Mouse (Mus musculus) hematopoietic stem cell, adult 5-6 weeks (primary cell): Measurements from ENCODE around the gene Gm17018. TPM values are rescaled to one million over a fixed set of nuclear protein-coding genes. Genes with fewer than 3 reads are reported as not detected.
A peak's percentile ranks its signal among the peaks of the same experiment; 100 is the strongest.
"Not testable (repeated sequence)": the region's sequence is repeated elsewhere in the genome, so short reads cannot be mapped to it uniquely, and the experiment has no call there.

Experiments used
- ATAC-seq, 2 experiments: fragments of 125-278 bp in 1 of 2; replicated peaks in 1 of 2; 2 replicates each; pipeline ENCODE4 v1.8.0; 2016 to 2017; ENCODE audit warnings: inconsistent platforms in 2 of 2, mild to moderate bottlenecking in 2 of 2, moderate number of reproducible peaks in 2 of 2, low read depth in 1 of 2, moderate TSS enrichment in 1 of 2; ENCODE audit not compliant: low FRiP score in 2 of 2, poor library complexity in 2 of 2, severe bottlenecking in 2 of 2, insufficient read depth in 1 of 2, low TSS enrichment in 1 of 2
- total RNA-seq: library from RNA; stranded (forward); fragments of 172-1452, 232-1000 nt; gene quantifications from 2 replicates; pipeline ENCODE4 v1.2.3, GENCODE M21; 2017

Gene Gm17018
- total RNA-seq, 1 experiment from 2014 or later: 21.6 TPM

GRCm38 (mm10) chr19:45544152-45544924 is 16.1 kb upstream of the Gm17018 start:
- peak; percentile 67 to 68 for ATAC-seq

- peak; percentile 57 to 81 for ATAC-seq
Observed at GRCm38 (mm10) chr19:45544925-45545321, 15.5 kb upstream of the Gm17018 start.

DNA sequence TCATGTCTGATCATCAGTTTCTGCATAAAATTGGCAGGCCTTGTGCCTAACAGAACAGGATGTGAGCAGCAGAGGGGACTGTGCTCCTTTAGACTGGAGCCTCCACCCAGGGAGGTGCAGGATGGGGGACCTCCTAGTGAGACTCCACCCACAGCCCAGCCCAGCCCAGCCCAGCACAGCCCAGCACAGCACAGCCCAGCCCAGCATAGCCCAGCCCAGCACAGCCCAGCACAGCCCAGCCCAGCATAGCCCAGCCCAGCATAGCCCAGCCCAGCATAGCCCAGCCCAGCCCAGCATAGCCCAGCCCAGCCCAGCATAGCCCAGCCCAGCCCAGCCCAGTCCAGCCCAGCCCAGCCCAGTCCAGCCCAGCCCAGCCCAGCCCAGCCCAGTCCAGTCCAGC is 12.2 kb upstream of the Gm17018 start:
- not testable (repeated sequence) for ATAC-seq

DNA sequence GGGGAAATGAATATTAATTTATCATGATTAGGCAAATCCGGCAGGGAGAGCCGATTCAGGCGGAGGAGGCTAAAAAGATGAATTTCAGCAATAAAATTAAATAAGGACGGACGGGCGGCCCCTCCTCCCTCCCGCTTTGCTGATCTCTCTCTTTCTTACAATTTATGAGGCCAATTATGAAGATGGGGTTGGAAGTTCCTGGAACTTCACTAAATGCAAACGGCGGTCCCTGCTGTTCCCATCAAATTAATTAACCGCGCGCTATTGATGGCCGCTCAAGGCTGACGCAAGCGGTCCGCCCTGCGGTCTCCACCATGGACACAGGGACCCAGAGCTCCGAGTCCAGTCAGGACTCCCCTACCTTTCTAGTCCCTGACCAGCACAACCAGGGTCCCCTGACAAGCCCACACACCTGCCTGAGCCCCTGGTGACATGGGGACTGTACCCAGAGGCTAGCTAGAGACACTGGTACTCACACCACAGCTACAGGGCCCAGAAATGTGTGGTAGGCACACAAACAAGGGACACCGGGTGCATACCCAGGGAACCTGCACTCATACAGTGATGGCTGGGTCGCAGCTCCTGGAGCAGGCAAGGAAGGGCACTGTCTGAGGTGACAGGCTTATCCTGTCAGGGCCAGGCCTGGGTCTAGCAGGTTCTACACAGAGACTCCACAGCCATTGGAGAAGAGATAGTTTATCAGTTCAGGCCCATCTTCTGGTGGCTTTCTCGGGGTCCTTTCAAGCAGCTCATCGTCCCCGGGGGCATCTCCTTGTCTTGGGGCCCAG is 11.1 kb upstream of the Gm17018 start:
- ATAC-seq: no peak

DNA sequence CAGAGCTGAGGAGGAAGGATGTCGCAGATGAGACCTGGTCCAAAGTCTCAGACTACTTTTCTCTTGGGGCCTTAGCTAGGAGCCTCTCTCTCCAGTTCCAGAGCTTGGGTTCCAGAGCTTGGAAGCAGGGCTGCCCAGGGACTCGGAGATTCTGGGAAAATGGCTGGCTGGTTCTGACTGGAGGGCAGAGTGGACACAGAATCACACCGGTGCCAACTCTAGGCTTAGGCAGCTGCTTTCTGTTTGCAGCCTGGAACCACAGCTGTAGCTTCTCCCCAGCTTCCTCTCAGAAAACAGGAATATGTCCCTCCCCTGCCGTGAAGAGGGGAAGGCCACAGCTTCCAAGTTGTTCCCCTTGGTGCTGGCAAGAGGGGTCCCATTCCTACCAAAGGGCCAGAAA is 10.5 kb upstream of the Gm17018 start:
- ATAC-seq: no peak

- ATAC-seq: peak; percentile 86 to 92
Observed at GRCm38 (mm10) chr19:45552187-45552586, 8.2 kb upstream of the Gm17018 start.

GRCm38 (mm10) chr19:45554136-45554535 is 6.3 kb upstream of the Gm17018 start:
- no peak for ATAC-seq

GRCm38 (mm10) chr19:45565925-45566715 is 5.7 kb downstream of the Gm17018 start:
- no peak for ATAC-seq

DNA sequence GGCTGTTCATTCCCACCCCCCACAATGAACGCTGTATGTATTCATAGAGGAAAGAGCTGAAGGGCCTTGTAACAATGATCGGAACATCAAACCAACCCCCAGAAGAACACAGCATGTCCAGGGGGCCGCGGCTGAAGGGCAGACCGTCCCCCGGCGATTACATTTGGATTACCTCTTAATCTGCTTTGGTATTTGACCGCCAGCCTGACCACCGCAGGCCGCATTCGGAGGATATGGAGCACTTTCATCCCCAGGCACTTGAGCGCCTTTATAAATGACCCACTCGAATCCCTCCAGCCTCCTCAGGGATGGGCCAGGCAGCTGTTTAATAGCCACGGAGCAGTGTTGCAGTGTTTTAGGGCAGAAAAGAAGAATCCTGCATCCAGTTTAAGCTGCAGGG is 7.0 kb downstream of the Gm17018 start:
- no peak for ATAC-seq

DNA sequence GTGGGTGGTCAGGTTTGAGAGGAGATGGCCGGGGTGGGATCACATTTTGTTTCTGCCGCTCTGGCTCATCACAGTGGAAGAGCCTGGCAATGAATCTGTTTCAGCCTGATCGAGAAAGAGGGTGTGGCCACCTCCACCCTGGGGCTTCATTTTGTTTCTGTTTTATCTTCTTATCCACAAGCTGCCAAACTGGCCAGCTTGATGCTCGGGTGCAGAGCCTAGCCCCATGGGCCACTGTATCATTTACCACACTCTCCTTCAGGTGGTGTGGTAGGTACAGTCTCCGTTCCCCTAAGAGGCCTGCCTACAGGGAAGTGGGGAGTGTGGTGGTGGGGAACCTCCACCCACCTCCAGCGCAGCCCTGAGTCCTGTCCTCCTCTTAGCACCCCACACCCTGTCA is 12.6 kb downstream of the Gm17018 start:
- ATAC-seq: no peak

- peak; percentile 68 to 72 for ATAC-seq
Observed at GRCm38 (mm10) chr19:45573861-45574267, 13.4 kb downstream of the Gm17018 start.

- ATAC-seq: no peak
Observed at GRCm38 (mm10) chr19:45574339-45574898, 14.0 kb downstream of the Gm17018 start.

GRCm38 (mm10) chr19:45574941-45575631 is 14.7 kb downstream of the Gm17018 start:
- ATAC-seq: peak in 1 of 2 experiments; percentile 37; a peak in 2 of 4 replicates

DNA sequence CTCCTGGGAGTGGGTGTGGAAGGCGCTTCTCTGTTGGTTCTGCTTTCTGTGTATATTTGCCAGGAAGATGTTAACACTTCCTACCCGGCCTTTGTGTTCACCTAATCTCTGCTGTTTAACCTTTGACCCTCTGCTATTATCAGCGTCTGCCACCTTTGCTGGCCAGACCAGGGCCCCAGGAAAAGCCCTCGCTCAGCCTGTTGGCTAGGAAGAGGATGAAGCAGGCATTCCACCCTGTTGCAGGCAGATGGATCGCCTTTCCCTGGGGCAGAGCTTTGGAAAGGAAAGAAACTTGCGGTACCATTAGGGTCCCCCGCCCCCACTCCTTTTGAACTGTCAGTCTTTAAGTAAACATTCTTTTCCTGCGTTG is 15.2 kb downstream of the Gm17018 start:
- ATAC-seq: 0 out of 4 replicates have a peak, but pooled peaks of 1 of the 2 experiments have one; percentile 1

DNA sequence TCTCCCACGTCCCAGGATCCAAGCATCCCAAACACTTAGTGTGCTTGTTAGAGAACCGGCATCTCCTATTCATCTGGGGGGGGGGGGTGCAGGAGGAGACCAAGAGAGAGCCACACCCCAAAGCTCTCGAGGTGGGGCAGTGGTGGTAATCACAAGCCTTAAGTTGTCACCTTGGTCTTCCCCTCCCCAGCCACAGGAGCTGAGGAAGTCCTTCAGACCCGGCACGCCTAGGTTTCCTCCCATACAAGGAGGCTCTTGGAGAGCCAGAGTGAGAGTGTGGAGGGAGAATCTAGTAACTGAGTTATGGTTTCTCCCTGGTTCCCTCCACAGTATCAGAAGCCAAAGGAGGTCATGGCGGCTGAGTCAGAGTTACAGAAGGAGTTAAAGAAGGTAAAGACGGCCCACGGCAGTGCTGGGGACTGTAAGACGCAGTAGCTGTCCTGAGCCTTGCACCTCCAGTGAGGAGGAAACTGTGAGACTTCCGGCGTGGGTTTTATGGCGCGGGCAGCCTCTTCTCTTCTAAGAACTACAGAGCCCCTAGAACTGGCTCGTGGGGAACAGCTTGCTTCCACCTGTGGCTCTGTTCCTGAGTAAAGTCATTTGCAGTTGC is 16.8 kb downstream of the Gm17018 start:
- no peak for ATAC-seq

- no peak for ATAC-seq
Observed at GRCm38 (mm10) chr19:45578976-45579375, 18.6 kb downstream of the Gm17018 start.

- no peak for ATAC-seq
Observed at GRCm38 (mm10) chr19:45579416-45579815, 19.0 kb downstream of the Gm17018 start.
